Mouse (Mus musculus): ENCODE results near the gene Rpl14.

Rpl14 gene

GRCm38 (mm10) chr9:120571593-120572385 is 545 bp downstream of the Rpl14 start:
- DNase-seq (ENCODE audit: low read depth, low spot score), result no peak

GRCm38 (mm10) chr9:120575748-120576661 is 4.8 kb downstream of the Rpl14 start:
- DNase-seq (ENCODE audit: low read depth, low spot score), result peak; percentile 52

- DNase-seq (ENCODE audit: low read depth, low spot score), result no peak
Measured at GRCm38 (mm10) chr9:120576662-120577013, 5.4 kb downstream of the Rpl14 start.

- DNase-seq (ENCODE audit: low read depth, low spot score), result peak; percentile 88
Measured at GRCm38 (mm10) chr9:120577133-120577651, 5.9 kb downstream of the Rpl14 start.

GRCm38 (mm10) chr9:120577706-120578405 is 6.6 kb downstream of the Rpl14 start:
- DNase-seq (ENCODE audit: low read depth, low spot score), result no peak

GRCm38 (mm10) chr9:120578701-120579100 is 7.5 kb downstream of the Rpl14 start:
- DNase-seq (ENCODE audit: low read depth, low spot score), result no peak

GRCm38 (mm10) chr9:120579808-120580207 is 8.6 kb downstream of the Rpl14 start:
- no peak for DNase-seq (ENCODE audit: low read depth, low spot score)

- peak; percentile 78 for DNase-seq (ENCODE audit: low read depth, low spot score)
Measured at GRCm38 (mm10) chr9:120581941-120582618, 10.8 kb downstream of the Rpl14 start.

GRCm38 (mm10) chr9:120582619-120583308 is 11.5 kb downstream of the Rpl14 start:
- DNase-seq (ENCODE audit: low read depth, low spot score), result peak; percentile 96

- DNase-seq (ENCODE audit: low read depth, low spot score), result no peak
Measured at GRCm38 (mm10) chr9:120583314-120583713, 12.1 kb downstream of the Rpl14 start.

- DNase-seq (ENCODE audit: low read depth, low spot score), result peak; percentile 87
Measured at GRCm38 (mm10) chr9:120586546-120586945, 15.3 kb downstream of the Rpl14 start.

GRCm38 (mm10) chr9:120591490-120591889 is 20.2 kb downstream of the Rpl14 start:
- peak; percentile 82 for DNase-seq (ENCODE audit: low read depth, low spot score)

- DNase-seq (ENCODE audit: low read depth, low spot score), result no peak
Measured at GRCm38 (mm10) chr9:120593383-120594101, 22.3 kb downstream of the Rpl14 start.

GRCm38 (mm10) chr9:120594839-120595238 is 23.6 kb downstream of the Rpl14 start:
- no peak for DNase-seq (ENCODE audit: low read depth, low spot score)

- DNase-seq (ENCODE audit: low read depth, low spot score), result no peak
Measured at GRCm38 (mm10) chr9:120595306-120595705, 24.1 kb downstream of the Rpl14 start.

- DNase-seq (ENCODE audit: low read depth, low spot score), result peak; percentile 80
Measured at GRCm38 (mm10) chr9:120601488-120602171, 30.4 kb downstream of the Rpl14 start.

- peak; percentile 25 for DNase-seq (ENCODE audit: low read depth, low spot score)
Measured at GRCm38 (mm10) chr9:120602172-120602838, 31.1 kb downstream of the Rpl14 start.

GRCm38 (mm10) chr9:120602839-120603511 is 31.7 kb downstream of the Rpl14 start:
- peak; percentile 84 for DNase-seq (ENCODE audit: low read depth, low spot score)
